Mouse (Mus musculus) liver, adult 2 months (tissue): ENCODE data around the gene Map4k1.

Experiments
- CTCF ChIP-seq: fragments of 200-500 bp; IDR thresholded peaks from 2 replicates; pipeline ENCODE4 v1.5.1; 2011; ENCODE audit warnings: low read depth, low read length, control low read depth
- POLR2A ChIP-seq: fragments of 200-500 bp; IDR thresholded peaks from 2 replicates; pipeline ENCODE4 v1.6.1; 2011; ENCODE audit warnings: low read length, control low read depth; ENCODE audit not compliant: insufficient read depth; ENCODE audit errors: extremely low read depth

DNA sequence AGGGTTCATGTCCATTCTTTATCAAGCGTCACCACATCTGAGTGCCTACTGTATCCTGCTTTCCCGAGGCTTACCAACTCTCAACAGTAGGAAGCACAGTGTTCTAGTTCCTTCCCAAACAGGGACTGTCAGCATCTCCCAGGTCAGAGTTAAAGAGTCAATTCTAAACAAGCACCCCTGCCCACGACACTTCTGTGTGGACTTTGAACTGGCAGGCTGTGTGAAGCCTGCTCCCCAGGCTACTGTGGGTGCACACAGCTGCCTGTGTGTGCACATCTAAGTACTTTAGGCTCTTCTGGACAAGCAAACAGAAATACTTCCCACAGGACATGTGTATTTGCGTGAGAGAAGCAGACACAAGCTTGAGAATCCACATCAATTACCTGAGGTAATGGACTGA, 40.3 kb upstream of the Map4k1 start:
- TF ChIP-seq CTCF (no peak), POLR2A (no peak)
